Comparison of ENCODE assay signal across 19 mouse cellular contexts in the genomic region with DNA sequence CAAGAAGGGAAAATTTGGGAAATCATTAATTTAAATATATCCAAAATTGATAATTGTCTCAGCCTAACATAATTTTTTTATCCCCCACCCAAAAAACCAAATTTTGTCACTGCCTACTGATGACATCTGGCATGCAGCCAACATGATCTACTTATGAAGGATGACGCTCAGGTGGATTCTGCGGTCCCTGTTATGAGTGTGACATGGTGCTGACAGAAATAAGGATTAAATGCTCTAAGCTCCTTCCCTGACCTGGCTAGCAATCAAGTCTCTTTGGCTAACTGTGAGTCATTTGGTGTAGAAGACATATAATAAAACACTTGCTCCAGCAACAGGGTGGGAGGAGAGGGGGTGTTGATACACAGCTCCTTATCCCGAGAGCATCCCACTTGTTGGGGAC.
A peak's percentile ranks its signal among the peaks of the same experiment; 100 is the strongest.
DNase-seq lines count a peak whose midpoint lies in the region; ATAC-seq and TF ChIP-seq lines count a peak whose summit lies in the region.
"Had no signal": no experiment of that assay in that cellular context is flagged by ENCODE, and none has a peak within 500 bp of the region (broad histone marks: within the 10 kb centered on the region; RNA-seq: fewer than 3 reads in every experiment).

No protein-coding gene starts in this region.

- TF ChIP-seq CTCF in forebrain, postnatal 0 days (IDR thresholded peaks at IDR 0.05; ENCODE audit: low read depth): no peak
- TF ChIP-seq CTCF in brain, embryonic 14.5 days (IDR thresholded peaks at IDR 0.05; ENCODE audit: borderline replicate concordance, extremely low read depth, insufficient read depth, insufficient read length): no peak

- no peak overlapping the region for H3K4me3 ChIP-seq in forebrain, postnatal 0 days (ENCODE audit: low read depth, low read length)
- H3K4me3 ChIP-seq in forebrain, embryonic 13.5 days: no peak overlapping the region
- no peak overlapping the region for H3K4me3 ChIP-seq in intestine, embryonic 14.5 days (ENCODE audit: low read depth, low read length)
- no peak overlapping the region for H3K4me3 ChIP-seq in intestine, embryonic 16.5 days (ENCODE audit: low read length)
- H3K4me3 ChIP-seq: embryonic facial prominence, embryonic 12.5 days; heart, adult 2 months; heart, embryonic 12.5 days; hindbrain, embryonic 10.5 days; hindbrain, embryonic 15.5 days had no signal

- no peak overlapping the region for H3K9ac ChIP-seq in forebrain, postnatal 0 days
- H3K9ac ChIP-seq in forebrain, embryonic 13.5 days: no peak overlapping the region
- H3K9ac ChIP-seq in intestine, embryonic 14.5 days (ENCODE audit: low read length): no peak overlapping the region
- H3K9ac ChIP-seq in intestine, embryonic 16.5 days (ENCODE audit: low read depth, low read length): no peak overlapping the region
- H3K9ac ChIP-seq: embryonic facial prominence, embryonic 12.5 days; heart, embryonic 12.5 days; hindbrain, embryonic 15.5 days had no signal

- no peaks in the 10 kb centered on the region for H3K36me3 ChIP-seq in forebrain, postnatal 0 days (ENCODE audit: insufficient read depth)
- H3K36me3 ChIP-seq in forebrain, embryonic 13.5 days (ENCODE audit: poor library complexity, severe bottlenecking): peaks cover 5% of the 10 kb centered on the region; the same call in 1 of the 2 replicates
- H3K36me3 ChIP-seq in intestine, embryonic 14.5 days (ENCODE audit: control insufficient read depth, insufficient read depth, low read length): 0 out of 2 replicates have a peak, but pooled peaks cover 3% of the 10 kb centered on the region
- 0 out of 2 replicates have a peak, but pooled peaks cover 4% of the 10 kb centered on the region for H3K36me3 ChIP-seq in intestine, embryonic 16.5 days (ENCODE audit: control insufficient read depth, insufficient read depth, low read length)
- H3K36me3 ChIP-seq: heart, embryonic 12.5 days; hindbrain, embryonic 15.5 days had no signal

- peaks cover 37% of the 10 kb centered on the region for H3K4me1 ChIP-seq in forebrain, postnatal 0 days (ENCODE audit: insufficient read depth)
- H3K4me1 ChIP-seq in forebrain, embryonic 13.5 days: peaks cover 51% of the 10 kb centered on the region
- H3K4me1 ChIP-seq in intestine, embryonic 14.5 days (replicated peaks; ENCODE audit: control insufficient read depth, insufficient read depth, low read length): peaks cover 14% of the 10 kb centered on the region
- H3K4me1 ChIP-seq in intestine, embryonic 16.5 days (ENCODE audit: control insufficient read depth, insufficient read depth, low read length): peaks cover 5% of the 10 kb centered on the region; the same call in 1 of the 2 replicates

- H3K9me3 ChIP-seq in forebrain, postnatal 0 days (ENCODE audit: low read length): no peaks in the 10 kb centered on the region
- no peaks in the 10 kb centered on the region for H3K9me3 ChIP-seq in forebrain, embryonic 13.5 days (replicated peaks)
- no peaks in the 10 kb centered on the region for H3K9me3 ChIP-seq in intestine, embryonic 14.5 days (ENCODE audit: control insufficient read depth, low read length)
- no peaks in the 10 kb centered on the region for H3K9me3 ChIP-seq in intestine, embryonic 16.5 days (ENCODE audit: control insufficient read depth, low read length)
- H3K9me3 ChIP-seq: embryonic facial prominence, embryonic 12.5 days; heart, embryonic 12.5 days; hindbrain, embryonic 10.5 days; hindbrain, embryonic 15.5 days had no signal

- no peak overlapping the region for H3K4me2 ChIP-seq in forebrain, postnatal 0 days (ENCODE audit: low read depth)
- H3K4me2 ChIP-seq in forebrain, embryonic 13.5 days: no peak overlapping the region
- H3K4me2 ChIP-seq in intestine, embryonic 14.5 days (ENCODE audit: low read length): no peak overlapping the region
- no peak overlapping the region for H3K4me2 ChIP-seq in intestine, embryonic 16.5 days (ENCODE audit: low read depth, low read length)
- H3K4me2 ChIP-seq: embryonic facial prominence, embryonic 12.5 days; heart, embryonic 12.5 days; hindbrain, embryonic 15.5 days had no signal

- DNase-seq in forebrain, postnatal 0 days: peak; percentile 45
- peak; percentile 48 for DNase-seq in intestine, embryonic 14.5 days (ENCODE audit: low spot score)
- DNase-seq in 3T3-L1 (ENCODE audit: low read depth, low spot score): peak; percentile 2
- peak; percentile 60 for DNase-seq in brain, embryonic 14.5 days (ENCODE audit: low read depth)
- no peak for DNase-seq in urinary bladder, postnatal 36 days (ENCODE audit: low spot score in 2 of 2)
- DNase-seq: adrenal gland, adult 8-10 months; adrenal gland, postnatal 36 days; cerebellum, adult 11 months; cerebellum, adult 8-10 months; heart, adult 2 months; kidney, adult 18-20 months had no signal

- peak overlapping the region; percentile 46; the same call in 1 of the 2 replicates for H3K27ac ChIP-seq in forebrain, postnatal 0 days (ENCODE audit: low read depth, low read length)
- H3K27ac ChIP-seq in forebrain, embryonic 13.5 days: no peak overlapping the region
- H3K27ac ChIP-seq in intestine, embryonic 14.5 days (ENCODE audit: low read depth): no peak overlapping the region
- H3K27ac ChIP-seq in intestine, embryonic 16.5 days (ENCODE audit: low read length): no peak overlapping the region
- H3K27ac ChIP-seq: embryonic facial prominence, embryonic 12.5 days; heart, adult 2 months; hindbrain, embryonic 10.5 days; hindbrain, embryonic 15.5 days had no signal

- H3K27me3 ChIP-seq in forebrain, postnatal 0 days (ENCODE audit: insufficient read depth, low read length): no peaks in the 10 kb centered on the region
- H3K27me3 ChIP-seq in forebrain, embryonic 13.5 days: no peaks in the 10 kb centered on the region
- H3K27me3 ChIP-seq in intestine, embryonic 14.5 days (replicated peaks; ENCODE audit: control insufficient read depth, insufficient read depth, low read length): no peaks in the 10 kb centered on the region
- H3K27me3 ChIP-seq in intestine, embryonic 16.5 days (replicated peaks; ENCODE audit: control insufficient read depth, insufficient read depth, low read length): no peaks in the 10 kb centered on the region
- H3K27me3 ChIP-seq: embryonic facial prominence, embryonic 12.5 days; heart, embryonic 12.5 days; hindbrain, embryonic 15.5 days had no signal

- ATAC-seq in forebrain, postnatal 0 days: no peak
- ATAC-seq in forebrain, embryonic 13.5 days: no peak
- no peak for ATAC-seq in intestine, embryonic 14.5 days (replicated peaks; ENCODE audit: low FRiP score, low TSS enrichment, low read depth)
- ATAC-seq in intestine, embryonic 16.5 days: no peak
- ATAC-seq: forebrain, embryonic 16.5 days; inflammation-experienced regulatory T-cells, adult 6 months had no signal

- no peak for TF ChIP-seq POLR2A in brain, embryonic 14.5 days (IDR thresholded peaks at IDR 0.05; ENCODE audit: borderline replicate concordance, extremely low read depth, insufficient read depth, insufficient read length, poor library complexity, severe bottlenecking)

- 41% methylated on average over 3 of the region's 3 CpGs for WGBS in forebrain, postnatal 0 days
- WGBS in forebrain, embryonic 13.5 days: 61% methylated on average over 3 of the region's 3 CpGs
- 83% methylated on average over 3 of the region's 3 CpGs for whole genome bisulfite sequencing in intestine, embryonic 14.5 days
- WGBS in intestine, embryonic 16.5 days: 71% methylated on average over 3 of the region's 3 CpGs

Comparison
In these comparisons a context has a peak if more than half of its experiments do, and no peak if none do; other contexts are left out.
1. DNase-seq: peak in forebrain, postnatal 0 days (single experiment), intestine, embryonic 14.5 days (single experiment), 3T3-L1 (single experiment) and brain, embryonic 14.5 days (single experiment); none in urinary bladder, postnatal 36 days (0 of 2).